Mouse (Mus musculus) erythroblast, embryonic 14.5 days (primary cell): Measurements from ENCODE around the gene Utp18.

Experiments
- GATA1 ChIP-seq: IDR thresholded peaks from 2 replicates; pipeline ENCODE4 v1.6.1; 2012; ENCODE audit warnings: low read length, inconsistent platforms, mixed read lengths
- TAL1 ChIP-seq: IDR thresholded peaks from 3 replicates; pipeline ENCODE4 v1.6.1; 2012; ENCODE audit warnings: low read length, inconsistent platforms, mixed read lengths

DNA sequence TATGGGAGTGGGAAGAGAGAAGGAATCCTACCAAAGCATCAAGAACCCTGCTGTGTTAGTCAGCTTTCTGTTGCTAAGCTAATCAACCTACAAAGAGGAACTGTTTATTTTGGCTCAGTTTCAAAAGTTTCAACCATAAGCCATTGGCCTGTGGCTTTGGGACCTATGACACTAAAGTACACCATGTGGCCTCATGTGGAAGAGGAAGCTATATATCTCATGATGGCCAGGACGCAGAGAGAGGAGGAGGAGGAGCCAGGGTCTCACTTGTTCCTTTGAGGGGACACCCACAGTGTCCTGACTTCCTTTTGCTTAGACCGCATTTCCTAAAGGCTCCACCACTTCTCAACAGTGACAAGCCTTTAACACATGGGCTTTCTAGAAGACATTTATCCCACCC is 64.0 kb downstream of the Utp18 start:
- no peak for TF ChIP-seq GATA1
- TF ChIP-seq TAL1 = no peak
